Mouse (Mus musculus): ENCODE data around the gene Nwd1.

Gene Nwd1

DNA sequence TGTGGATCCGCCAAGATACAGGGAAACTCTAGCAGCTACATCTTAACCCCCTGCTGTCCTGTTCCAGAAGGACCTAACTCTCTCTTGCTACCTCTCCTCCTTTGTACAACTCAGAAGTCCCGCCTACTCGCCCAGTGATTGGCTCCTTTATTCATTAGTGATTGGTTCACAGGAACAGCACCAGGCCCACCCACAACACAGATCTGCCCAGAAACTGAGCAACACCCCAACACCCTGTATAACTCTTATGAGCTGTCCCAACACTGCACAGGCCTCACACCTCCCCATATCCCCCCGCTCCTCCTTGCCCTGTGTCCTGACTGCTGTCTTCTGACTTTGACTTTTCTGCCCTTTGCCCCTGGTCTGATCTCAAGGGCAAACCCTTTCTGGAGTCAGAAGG lies 119.2 kb downstream of the Nwd1 start:
- DNase-seq (ENCODE audit: low spot score) = no peak

DNA sequence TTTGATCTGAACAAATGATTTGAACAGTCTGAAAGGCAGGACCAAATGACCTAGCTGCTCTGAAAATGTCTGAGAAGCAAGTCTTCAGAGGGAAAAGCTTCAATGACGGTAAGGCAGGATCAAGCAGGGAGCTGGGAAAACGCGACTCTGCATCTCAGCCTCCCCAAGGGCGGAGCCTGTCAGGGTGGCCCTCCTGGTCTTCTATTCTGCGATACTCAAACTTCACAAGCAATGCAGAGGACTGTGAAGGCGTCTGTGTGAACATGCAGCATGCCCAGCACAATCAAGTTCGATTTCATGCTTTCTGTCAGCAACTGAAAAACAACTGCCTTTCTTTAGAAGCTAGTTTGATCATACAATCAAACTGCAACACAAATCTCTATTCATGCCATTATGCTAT lies 120.3 kb downstream of the Nwd1 start:
- DNase-seq (ENCODE audit: low spot score) = peak; percentile 8

All from retina, embryonic 14.5 days (tissue).